Mouse (Mus musculus) T-cell, adult 2 months (primary cell): ENCODE data around the gene Zfp493.
"Not testable (repeated sequence)": the region's sequence is repeated elsewhere in the genome, so short reads cannot be mapped to it uniquely, and the experiment has no call there.

ENCODE experiments used
- DNase-seq: peaks from one replicate; pipeline ENCODE4 v3.0.0; 2022; ENCODE audit warnings: low spot score

Gene Zfp493

DNA sequence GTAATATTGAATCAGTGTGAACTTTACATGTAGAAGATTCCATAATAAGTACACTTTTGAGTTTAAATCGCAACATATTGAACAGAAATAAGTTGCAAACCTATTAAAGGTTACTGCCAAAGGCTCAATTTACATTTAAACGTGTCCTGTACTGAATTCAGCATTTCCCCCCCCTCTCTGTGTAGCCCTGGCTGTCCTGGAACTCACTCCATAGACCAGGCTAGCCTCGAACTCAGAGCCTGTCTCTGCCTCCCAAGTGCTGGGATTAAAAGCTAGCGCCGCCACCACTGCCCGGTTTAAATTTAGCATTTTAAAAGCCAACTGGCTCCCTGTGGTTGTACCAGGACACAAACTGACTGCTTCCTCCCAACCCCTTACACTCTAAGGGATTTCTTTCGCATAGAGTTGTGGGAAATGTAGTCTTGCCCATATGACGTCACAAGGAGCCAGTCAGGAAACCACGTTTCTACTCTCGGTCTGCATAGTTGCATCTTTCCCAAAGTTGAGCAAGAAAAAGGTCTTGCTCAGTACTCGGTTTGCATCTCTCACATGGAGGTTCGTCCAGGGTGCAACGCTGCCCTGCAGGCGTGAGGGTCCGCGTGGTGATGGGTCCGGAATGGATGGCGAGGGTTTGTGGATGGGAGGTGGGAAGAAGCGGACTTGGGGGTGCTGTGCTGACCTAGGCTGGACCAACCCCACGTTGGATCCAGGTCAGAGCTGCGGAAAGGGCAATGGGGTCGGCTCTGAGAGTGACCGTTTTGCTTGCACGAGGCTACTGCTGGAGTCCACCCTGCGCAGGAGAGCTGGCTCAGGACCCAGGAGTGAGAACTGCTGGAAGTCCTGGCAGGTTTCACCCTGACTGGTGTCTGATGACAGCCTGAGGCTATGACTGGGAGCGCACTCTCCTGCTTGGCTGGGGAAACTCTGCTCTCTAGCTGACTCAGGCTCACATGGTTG is at the start of gene Zfp493:
Gene Zfp493, plus strand, starts transcription at position 429 of the 957 bp plus-strand sequence.
- DNase-seq = peak; percentile 65

DNA sequence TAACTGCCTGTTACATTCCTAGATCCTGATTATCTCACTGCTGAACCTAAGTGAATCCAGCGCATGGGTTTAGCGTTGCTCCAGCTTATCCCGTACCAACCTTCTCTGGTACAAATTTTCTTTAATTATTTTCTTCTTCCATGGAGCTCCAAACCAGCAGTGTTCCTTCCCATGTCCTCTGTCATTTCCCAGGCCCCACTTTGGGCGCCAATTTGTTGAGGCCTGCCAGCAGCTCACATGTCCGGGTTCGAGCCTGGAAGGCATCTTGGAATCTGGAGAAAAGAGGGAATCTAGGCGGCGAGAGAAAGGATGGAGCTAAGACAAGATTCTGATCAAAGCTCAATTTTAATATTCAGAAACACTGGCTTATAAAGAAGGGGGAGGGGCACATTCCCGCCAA is 45.1 kb upstream of the Zfp493 start:
- not testable (repeated sequence) for DNase-seq

DNA sequence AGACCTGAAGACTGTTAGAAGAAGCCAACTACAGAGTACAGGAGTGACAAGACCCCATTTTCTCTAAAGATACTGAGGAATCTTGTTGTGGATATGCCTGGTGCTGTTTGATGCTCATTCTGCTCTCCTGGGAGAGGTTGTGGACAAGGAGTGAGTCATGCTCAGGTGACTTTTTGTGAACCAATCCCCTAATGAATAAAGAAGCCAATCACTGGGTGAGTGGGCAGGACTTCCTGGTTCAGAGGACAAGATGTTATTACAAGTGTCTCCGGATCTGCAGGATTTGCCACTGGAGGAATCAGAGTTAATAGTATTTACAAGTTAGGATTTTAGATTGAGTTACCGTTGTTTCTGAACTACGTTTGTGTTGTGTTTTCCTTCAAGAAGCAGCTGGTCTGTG is 36.6 kb upstream of the Zfp493 start:
- no peak for DNase-seq

DNA sequence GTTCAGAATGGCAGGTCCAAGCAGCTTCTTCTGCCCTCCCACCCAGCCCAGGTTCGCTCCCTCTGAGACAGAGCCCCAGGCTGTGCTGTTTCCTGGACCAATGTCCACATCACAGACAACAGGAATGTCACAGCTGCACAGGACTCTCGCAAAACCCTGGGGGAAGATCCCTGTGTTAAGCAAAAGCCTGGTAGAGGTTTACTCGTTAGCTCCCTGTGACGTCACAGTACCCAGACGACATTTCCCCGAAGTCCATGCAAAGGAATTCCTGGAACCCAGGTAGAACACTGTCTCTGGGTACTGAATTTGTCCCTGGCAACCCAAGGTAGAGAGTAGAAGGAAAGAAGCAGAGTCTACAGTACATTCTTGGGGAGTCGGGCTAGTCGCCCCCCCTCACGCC is 35.6 kb upstream of the Zfp493 start:
- DNase-seq = no peak

DNA sequence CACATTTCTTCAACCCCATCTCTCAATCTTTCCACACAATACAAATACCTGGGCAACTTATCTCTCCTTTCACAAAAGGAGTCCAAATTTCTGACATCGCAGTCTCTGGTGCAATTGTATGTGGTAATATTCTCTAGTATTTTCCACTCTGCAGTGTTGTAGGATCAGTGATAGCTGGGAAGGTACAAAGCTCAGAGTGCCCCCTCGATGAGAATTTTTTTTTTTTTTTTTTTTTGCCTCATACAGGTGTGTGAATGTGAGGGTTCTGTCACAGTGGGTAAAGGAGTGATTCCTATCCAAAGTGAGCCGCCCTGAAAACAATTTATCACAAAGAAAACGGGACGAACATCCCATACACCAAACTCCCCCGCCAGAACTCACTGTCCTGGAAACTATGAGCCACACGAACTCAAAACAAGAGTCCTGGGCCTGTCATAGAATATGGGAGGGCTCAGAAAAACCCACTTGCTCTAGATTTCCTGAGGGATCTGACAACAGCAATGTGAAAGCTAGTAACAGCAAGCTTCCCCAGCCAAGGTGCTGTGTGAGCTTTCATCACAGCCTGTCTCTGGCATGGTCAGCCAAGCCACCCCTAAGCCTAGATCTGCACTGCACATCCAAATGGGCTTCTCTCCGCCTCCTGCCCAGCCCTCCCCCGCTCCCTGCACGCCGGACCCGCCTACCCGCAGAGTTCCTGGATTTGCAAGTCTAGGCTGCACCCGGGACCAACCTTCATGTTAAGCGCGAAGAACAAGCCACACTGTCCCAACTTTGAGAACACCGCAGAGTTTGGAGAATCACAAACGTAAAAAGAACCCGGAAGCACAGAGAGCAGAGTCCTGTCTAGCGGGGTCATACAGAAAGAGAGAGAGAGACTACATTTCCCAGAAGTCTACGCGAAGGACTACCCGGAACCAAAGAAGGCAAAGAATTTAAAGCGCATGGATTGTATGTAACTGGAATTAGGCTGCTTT is 24.9 kb upstream of the Zfp493 start, which contains the start of gene Zfp85:
Gene Zfp85, minus strand, starts transcription at position 896 of the 974 bp plus-strand sequence.
- DNase-seq = peak; percentile 51

DNA sequence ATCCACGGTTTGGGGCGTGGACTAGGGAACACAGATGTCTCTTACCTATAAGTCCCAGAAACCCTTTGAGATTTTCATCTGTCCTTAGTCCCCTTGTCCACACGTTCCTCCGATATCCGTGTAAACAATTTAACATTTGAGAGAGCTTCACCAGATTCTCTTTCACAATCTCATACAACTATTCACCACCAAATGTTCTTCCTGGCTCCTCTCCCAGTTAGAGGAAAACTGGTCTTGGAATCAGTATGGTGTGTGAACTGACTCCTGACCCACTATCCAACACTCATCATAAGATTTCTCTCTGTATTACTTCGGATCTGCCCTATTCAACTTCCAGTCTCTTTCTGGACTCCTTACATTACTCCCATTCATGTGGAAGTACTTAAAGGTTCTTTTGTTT is 23.7 kb upstream of the Zfp493 start:
- DNase-seq = no peak

DNA sequence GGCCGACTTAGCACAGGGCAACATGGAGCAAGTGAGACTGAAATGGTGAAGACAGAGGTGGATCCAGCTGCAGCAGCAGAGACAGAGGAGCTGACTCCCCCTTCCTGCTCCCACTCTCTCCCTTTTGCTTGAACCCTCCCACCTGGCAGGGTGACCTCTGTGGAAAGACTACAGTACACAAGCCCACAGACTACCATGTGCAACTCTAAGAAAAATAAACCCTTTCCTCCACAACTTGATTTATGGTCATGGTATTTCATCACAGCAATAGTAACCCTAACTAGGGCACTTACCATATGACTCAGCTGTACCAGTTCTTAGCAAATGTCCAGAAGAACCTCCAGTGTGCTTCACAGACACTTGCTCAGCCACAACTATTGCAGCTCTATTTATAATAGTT is 19.5 kb upstream of the Zfp493 start:
- DNase-seq = no peak

DNA sequence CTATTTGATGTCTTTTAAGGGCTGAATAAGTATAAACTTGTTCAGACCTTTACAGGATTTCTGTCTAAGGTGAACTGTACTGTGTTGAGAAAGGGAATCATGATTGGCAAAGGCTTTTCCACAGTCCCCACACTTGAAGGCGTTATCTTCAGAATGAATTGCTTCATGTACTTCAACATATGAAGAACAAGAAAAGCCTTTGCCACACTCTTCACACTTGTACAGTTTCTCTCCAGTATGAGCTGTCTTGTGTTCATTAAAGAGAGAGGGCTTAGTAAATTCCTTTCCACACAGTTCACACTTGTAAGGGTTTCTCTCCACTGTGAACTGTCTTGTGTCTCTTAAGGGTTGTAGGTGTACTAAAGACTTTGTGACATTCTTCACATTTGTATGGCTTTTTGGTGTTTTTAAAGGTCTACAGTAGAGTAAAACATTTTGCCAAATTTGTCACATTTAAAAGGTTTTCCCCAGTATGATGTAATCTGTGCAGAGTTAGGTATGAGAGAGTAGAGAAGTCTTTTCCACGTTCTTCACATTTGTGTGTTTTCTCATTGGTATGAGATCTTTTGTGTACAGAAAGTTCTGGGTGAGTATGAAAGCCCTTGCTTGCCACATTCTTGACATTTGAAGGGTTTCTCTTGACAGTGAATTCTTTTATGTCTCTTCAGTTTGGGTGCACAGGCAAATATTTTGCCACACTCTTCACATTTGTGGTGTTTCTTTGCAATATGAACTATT is 16.3 kb upstream of the Zfp493 start:
- DNase-seq = no peak

DNA sequence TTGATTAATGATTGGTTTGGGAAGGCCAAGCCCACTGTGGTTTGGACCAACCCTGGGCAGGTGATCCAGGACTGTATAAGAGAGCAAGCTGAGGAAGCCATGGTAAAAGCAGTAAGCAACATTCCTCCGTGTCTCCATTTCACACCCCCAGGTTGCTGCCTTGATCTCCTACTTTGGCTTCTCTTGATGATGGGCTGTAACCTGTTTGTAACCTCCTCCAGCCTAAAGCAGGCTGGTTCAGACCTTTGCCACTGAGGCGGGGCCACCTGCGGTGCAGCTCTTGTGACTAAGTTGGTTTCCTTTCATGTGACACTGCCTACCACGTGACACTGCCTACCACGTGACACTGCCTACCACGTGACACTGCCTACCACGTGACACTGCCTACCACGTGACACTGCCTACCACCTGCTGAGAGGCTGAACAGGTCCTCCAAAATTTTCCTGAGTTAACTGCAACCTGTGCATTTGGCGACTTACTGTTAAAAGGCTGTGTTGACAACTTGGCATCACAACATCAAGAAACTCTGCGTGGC is 12.5 kb downstream of the Zfp493 start:
- no peak for DNase-seq

DNA sequence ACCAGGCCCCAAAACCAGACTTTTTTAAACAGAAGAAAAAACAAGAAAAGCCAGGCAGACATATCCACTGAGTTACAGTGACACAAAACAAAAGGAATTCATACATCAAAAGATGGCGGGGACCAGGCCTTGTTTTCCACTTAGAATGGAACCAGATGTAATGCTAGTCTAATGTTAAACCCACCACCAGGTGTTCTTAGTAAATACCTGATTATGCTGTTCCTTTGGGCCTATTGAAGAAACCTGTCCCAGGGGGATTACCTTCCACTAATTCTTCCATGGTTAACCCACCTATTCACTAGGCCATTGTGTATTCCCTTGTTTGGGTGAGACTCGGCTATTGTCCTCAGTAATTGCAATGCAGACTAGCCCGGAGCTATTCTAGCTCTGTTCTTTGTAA is 19.1 kb downstream of the Zfp493 start:
- no peak for DNase-seq

DNA sequence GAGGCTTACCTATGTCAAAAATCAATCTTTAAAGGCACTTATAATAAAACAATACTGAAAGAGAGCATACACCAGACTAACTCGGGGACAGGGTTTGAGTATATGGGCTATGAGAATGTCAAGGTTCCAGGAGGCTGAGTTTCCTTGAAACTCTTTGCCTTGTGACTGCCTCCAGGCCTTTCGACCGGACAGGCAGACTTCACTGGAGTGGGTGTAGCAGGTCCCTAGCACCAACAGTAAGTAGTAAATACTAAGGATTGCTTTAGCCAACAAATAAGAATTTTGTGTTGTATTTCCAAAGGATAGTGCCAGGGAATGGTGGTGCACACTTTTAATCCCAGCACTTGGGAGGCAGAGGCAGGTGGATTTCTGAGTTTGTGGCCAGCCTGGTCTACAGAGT is 19.7 kb downstream of the Zfp493 start:
- not testable (repeated sequence) for DNase-seq

DNA sequence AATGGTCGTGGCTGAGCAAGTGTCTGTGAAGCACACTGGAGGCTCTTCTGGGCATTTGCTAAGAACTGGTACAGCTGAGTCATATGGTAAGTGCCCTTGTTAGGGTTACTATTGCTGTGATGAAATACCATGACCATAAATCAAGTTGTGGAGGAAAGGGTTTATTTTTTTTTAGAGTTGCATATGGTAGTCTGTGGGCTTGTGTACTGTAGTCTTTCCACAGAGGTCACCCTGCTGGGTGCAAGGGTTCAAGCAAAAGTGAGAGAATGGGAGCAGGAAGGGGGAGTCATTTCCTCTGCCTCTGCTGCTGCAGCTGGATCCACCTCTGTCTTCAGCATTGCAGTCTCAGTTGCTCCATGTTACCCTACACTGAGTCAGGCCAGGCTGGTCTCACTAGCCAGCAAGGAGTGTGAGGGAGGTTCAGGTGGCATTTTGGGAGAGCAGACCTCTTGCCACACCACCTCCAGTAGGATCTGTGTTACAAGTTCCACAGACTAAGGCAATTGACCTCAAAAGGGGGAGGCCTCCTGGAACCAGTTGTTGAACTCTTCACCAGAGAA is 32.2 kb downstream of the Zfp493 start:
- no peak for DNase-seq

DNA sequence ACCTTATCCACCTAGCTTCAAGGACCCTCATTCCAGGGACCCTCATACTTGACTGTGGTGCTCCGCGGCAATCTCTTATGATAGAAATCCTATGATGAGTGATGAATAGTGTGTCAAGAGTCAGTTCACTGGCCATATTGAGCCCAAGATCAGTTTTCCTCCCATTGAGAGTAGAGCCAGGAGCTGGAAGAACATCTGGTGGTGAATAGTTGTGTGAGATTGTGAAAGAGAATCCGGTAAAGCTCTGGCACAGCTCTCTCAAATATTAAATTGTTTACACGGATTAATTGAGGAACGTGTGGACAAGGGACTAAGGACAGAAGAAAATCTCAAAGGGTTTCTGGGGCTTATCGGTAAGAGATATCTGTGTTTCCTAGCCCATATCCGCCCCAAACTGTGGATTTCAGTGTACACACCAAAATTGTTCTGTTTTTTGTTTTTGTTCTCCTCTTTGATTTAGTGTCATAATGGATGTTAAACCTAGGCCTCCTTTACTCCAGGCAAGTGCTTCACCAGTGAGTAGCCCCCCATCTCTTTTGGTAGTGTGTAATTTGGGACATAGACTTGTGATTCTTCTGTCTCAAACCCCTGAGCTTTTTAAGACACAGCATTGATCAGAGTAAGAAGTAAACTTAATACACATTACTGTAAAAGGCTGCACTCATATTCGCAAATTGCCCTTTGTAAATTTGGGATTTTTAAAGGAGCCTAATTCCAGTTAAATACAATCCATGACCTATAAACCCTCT is 33.6 kb downstream of the Zfp493 start:
- DNase-seq = no peak

DNA sequence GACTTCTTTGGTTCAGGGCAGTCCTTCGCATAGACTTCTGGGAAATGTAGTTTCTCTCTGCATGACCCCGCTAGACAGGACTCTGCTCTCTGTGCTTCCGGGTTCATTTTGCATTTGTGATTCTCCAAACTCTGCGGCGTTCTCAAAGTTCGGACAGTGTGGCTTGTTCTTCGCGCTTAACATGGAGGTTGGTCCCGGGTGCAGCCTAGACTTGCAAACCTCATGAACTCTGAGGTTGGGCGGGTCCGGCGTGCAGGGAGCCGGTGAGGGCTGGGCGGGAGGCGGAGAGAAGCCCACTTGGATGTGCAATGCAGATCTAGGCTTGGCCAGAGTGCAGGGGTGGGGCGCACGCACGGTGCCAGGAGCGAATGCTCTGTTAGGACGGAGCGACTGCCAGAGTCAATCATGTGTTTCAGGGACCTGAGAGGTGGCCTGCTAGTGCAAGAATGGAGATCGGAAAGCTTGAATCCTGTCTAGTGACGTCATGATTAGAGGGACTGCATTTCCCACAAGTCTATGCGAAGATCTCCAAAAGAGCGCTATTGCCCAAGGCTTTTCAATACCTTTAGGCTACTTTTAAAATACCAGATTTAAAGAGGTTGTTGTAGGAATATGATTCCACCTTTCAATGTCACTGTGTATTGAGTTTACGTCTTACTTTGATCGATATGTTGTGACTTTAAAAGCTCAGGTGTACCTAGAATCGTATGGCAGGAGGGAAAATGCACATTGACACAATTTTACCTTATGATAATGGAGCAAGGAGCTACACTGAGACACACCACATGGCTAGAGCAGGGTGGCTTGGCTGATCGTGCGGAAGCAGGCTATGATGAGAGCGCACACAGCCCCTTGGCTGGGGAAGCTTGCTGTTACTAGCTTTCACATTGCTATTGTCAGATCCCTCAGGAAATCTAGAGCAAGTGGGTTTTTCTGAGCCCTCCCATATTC is 34.5 kb downstream of the Zfp493 start, which contains the start of gene Zfp273:
Gene Zfp273, plus strand, starts transcription at position 31 of the 951 bp plus-strand sequence.
- peak; percentile 73 for DNase-seq

DNA sequence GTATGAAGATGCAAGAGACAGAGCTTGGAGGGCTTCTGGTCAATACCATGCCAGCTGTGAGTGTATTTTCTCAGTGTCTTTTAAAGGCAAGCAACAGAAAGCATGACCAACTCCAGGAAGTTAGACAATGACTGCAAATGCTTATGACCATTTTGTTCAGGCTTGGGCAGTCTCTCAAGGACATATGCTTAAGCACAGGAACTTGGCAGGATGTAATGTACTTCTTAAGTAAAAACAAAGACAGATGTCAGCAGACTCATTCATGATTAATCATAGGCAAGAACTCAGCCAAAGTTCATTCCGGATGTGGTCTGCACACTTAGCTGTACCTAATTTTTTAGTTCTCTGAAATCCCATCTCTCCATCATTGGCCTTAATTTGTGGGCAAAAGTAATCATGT is 39.1 kb downstream of the Zfp493 start:
- DNase-seq = no peak

DNA sequence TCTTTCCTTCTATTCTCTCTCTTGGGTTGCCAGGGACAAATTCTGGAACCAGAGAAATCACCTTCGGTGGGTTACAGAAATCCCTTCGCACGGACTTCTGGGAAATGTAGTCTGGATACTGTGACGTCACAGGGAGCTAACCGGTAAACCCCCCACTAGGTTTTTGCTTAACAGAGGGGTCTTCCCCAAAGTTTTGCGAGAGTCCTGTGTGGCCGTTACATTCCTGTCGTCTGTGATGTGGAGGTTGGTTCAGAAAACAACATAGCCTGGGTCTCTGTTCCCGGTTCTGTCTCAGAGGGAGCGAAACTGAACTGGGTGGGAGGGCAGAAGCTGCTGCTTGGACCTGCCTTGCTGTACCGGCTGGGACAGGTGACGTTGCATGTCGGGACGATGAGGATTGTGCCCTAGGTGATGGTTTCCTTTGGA is 51.4 kb downstream of the Zfp493 start, which contains the start of gene Gm10037:
Gene Gm10037, plus strand, starts transcription at position 196 of the 426 bp plus-strand sequence.
- peak; percentile 25 for DNase-seq

DNA sequence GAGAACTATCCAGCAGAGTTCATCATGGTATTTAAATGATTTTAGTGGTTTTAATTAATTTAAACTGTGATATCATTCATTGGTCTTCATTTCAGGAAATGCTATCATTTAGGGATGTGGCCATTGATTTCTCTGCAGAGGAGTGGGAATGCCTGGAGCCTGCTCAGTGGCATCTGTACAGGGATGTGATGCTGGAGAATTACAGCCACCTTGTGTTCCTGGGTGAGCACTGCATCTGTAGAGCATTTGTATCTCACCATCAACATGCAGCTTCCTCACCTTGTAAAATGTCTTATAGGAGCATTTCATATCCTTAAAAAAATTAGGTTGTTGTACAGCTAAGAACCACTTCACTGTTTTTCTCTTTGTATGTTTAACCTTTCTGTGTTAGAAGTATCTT is 53.6 kb downstream of the Zfp493 start:
- DNase-seq = not testable (repeated sequence)
